Mouse (Mus musculus) left cerebral cortex, postnatal 25 days (tissue): ENCODE measurements at regions not wholly inside any gene's neighbourhood (a gene's known extent, or its start where the extent isn't known, plus 50 kb on each side); places are given as distances from the start of the nearest gene placed in this dataset.
A peak's percentile ranks its signal among the peaks of the same experiment; 100 is the strongest.
"Not testable (repeated sequence)": the region's sequence is repeated elsewhere in the genome, so short reads cannot be mapped to it uniquely, and the experiment has no call there.

Experiments used
- DNase-seq, 2 experiments: peaks; one replicate each; pipeline ENCODE4 v3.0.0; 2022; ENCODE audit warnings: low spot score in 2 of 2, mixed read lengths in 1 of 2
- intact Hi-C: fragments of 180-260 bp; cut with DNase I; formaldehyde crosslinking; loops from one replicate; pipeline ENCODE4 v1.15.1; 2025

- intact Hi-C loops: no loop called here
- DNase-seq: no peak
Measured at GRCm38 (mm10) chr13:18651658-18652057, 65.4 kb upstream of the Vps41 start.

- intact Hi-C loops: no loop called here
- DNase-seq: no peak
Measured at GRCm38 (mm10) chr13:18614763-18615616, 102.1 kb upstream of the Vps41 start.

GRCm38 (mm10) chr13:18580718-18581550, 136.2 kb upstream of the Vps41 start:
- intact Hi-C loops: no loop called here

GRCm38 (mm10) chr13:18576016-18576415, 141.1 kb upstream of the Vps41 start:
- intact Hi-C loops: no loop called here
- DNase-seq: no peak

More at GRCm38 (mm10) chr13:18580718-18581550, 136.2 kb upstream of the Vps41 start:
- DNase-seq: peak in 1 of 2 experiments; percentile 1

- DNase-seq: no peak
- intact Hi-C loops: no loop called here
Measured at GRCm38 (mm10) chr13:18575599-18575998, 141.5 kb upstream of the Vps41 start.

- DNase-seq, intact Hi-C loops: not testable (repeated sequence)
Measured at GRCm38 (mm10) chr13:18542032-18542431, 144.5 kb upstream of the Pou6f2 start.

- intact Hi-C loops: no loop called here
- DNase-seq: no peak
Measured at GRCm38 (mm10) chr13:18530509-18530908, 133.0 kb upstream of the Pou6f2 start.

- intact Hi-C loops: no loop called here
- DNase-seq: no peak
Measured at GRCm38 (mm10) chr13:18498159-18498558, 100.7 kb upstream of the Pou6f2 start.

- no peak for DNase-seq
- intact Hi-C loops: no loop called here
Measured at GRCm38 (mm10) chr13:18497582-18498157, 100.2 kb upstream of the Pou6f2 start.

- intact Hi-C loops: no loop called here
- peak in 1 of 2 experiments; percentile 29 for DNase-seq
Measured at GRCm38 (mm10) chr13:18495021-18495811, 97.7 kb upstream of the Pou6f2 start.

- intact Hi-C loops: loop anchor here (5.0 kb wide), 1 partner anchor 148 kb away; no protein-coding TSS in a partner anchor
- DNase-seq: not testable (repeated sequence)
Measured at GRCm38 (mm10) chr13:18485785-18486184, 88.3 kb upstream of the Pou6f2 start.

- DNase-seq: peak in 1 of 2 experiments; percentile 70
- intact Hi-C loops: loop anchor here (5.0 kb wide), 1 partner anchor 148 kb away; no protein-coding TSS in a partner anchor
Measured at GRCm38 (mm10) chr13:18485080-18485479, 87.6 kb upstream of the Pou6f2 start.

GRCm38 (mm10) chr13:18476311-18476710, 78.8 kb upstream of the Pou6f2 start:
- intact Hi-C loops: no loop called here
- DNase-seq: peak in 1 of 2 experiments; percentile 40

- intact Hi-C loops: no loop called here
- DNase-seq: no peak
Measured at GRCm38 (mm10) chr13:18471534-18471933, 74.0 kb upstream of the Pou6f2 start.

GRCm38 (mm10) chr13:18465921-18466320, 68.4 kb upstream of the Pou6f2 start:
- no peak for DNase-seq
- intact Hi-C loops: no loop called here

GRCm38 (mm10) chr13:18462221-18462620, 64.7 kb upstream of the Pou6f2 start:
- DNase-seq: no peak
- intact Hi-C loops: no loop called here

GRCm38 (mm10) chr13:18457337-18458236, 60.1 kb upstream of the Pou6f2 start:
- DNase-seq: no peak
- intact Hi-C loops: no loop called here
